Mouse (Mus musculus) erythroblast, embryonic 14.5 days (primary cell): Measurements from ENCODE around the gene Sox5.

ENCODE experiments used
- GATA1 ChIP-seq: IDR thresholded peaks from 2 replicates; pipeline ENCODE4 v1.6.1; 2012; ENCODE audit warnings: low read length, inconsistent platforms, mixed read lengths
- TAL1 ChIP-seq: IDR thresholded peaks from 3 replicates; pipeline ENCODE4 v1.6.1; 2012; ENCODE audit warnings: low read length, inconsistent platforms, mixed read lengths

- TF ChIP-seq GATA1 (no peak), TAL1 (no peak)
Measured at GRCm38 (mm10) chr6:144119961-144120360, 661.8 kb downstream of the Sox5 start.
